Mouse (Mus musculus) Patski (cell line): ENCODE measurements around the gene Sall1. TPM values are rescaled to one million over a fixed set of nuclear protein-coding genes. Genes with fewer than 3 reads are reported as not detected.

Experiments
- ATAC-seq: fragments of 100-300 bp; one replicate; pipeline ENCODE4 v1.8.0; 2021
- CTCF ChIA-PET: fragments of 350-600 bp; sonication (Branson Sonifier 250); formaldehyde crosslinking; loops from one replicate; lab custom pipeline; 2022; ENCODE audit warnings: inconsistent platforms; lab: Charles Lee
- POLR2A ChIA-PET: fragments of 350-600 bp; sonication (Branson Sonifier 250); formaldehyde crosslinking; loops from one replicate; lab custom pipeline; 2022; ENCODE audit warnings: antibody characterized with exemption, inconsistent platforms; lab: Charles Lee
- DNase-seq: peaks from one replicate; pipeline ENCODE4 v3.0.0-alpha.2; 2011; ENCODE audit warnings: low read depth, low spot score
- H3K27me3 ChIP-seq: fragments of 371-371 bp; one replicate; pipeline ENCODE4 v1.5.1; 2021
- CTCF ChIP-seq: fragments of 100-300 bp; IDR thresholded peaks from one replicate; pipeline ENCODE4 v1.5.1; 2021
- in situ Hi-C: fragments of 300-500 bp; cut with MboI; formaldehyde crosslinking; loops from 3 replicates; pipeline ENCODE4 v1.11.1; 2018; ENCODE audit warnings: low pct_unique_long_range_greater_than_20kb, mixed read lengths
- polyA plus RNA-seq: library from polyadenylated mRNA; unstranded; gene quantifications from one replicate; pipeline ENCODE4 v1.2.3, GENCODE M21; 2021

The Sall1 gene
- polyA plus RNA-seq, 1 experiment from 2014 or later, result 31.7 TPM

GRCm38 (mm10) chr8:89016465-89017070, 27.4 kb downstream of the Sall1 start:
- ATAC-seq (no peak), DNase-seq (no peak)
- TF ChIP-seq CTCF, result no peak
- ChIA-PET CTCF (no interaction called here), POLR2A (no interaction called here)
- in situ Hi-C loops, result no loop called here
- no peaks in the 10 kb centered on the region for H3K27me3 ChIP-seq

DNA sequence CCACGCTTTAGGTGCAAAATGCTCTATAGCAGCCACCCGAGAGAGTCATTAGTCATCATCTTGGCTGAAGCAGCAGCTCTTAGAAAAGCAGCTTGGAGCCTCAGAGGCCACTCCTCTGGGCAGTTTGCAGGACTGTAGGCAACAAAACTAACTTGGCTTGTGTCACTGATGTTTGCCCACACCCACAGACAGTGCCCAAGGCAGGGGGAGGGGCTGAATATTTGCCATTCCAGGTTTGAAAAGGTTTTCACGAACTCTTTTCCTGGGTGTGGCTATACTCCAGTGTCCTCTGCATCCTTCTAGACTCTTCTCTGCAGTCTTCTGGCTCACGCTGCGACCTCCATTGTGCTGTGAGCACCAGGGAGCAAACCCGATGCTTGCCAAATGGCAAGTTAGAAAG, 28.4 kb downstream of the Sall1 start:
- DNase-seq, result no peak

GRCm38 (mm10) chr8:89012853-89013534, 31.0 kb downstream of the Sall1 start:
- no peak for TF ChIP-seq CTCF
- no peaks in the 10 kb centered on the region for H3K27me3 ChIP-seq
- POLR2A ChIA-PET, result no interaction called here
- CTCF ChIA-PET, result interaction anchor here (1.1 kb wide), 1 partner anchor 11 kb away, joined by 4 read pairs; no protein-coding TSS in a partner anchor
- ATAC-seq (peak; percentile 38), DNase-seq (no peak)
- in situ Hi-C loops, result no loop called here

More for the DNA sequence above, 28.4 kb downstream of the Sall1 start:
- peak; percentile 83 for ATAC-seq
- in situ Hi-C loops, result no loop called here
- ChIA-PET CTCF (no interaction called here), POLR2A (interaction anchor here (0.6 kb wide), 1 partner anchor 1777 kb away, joined by 3 read pairs; no protein-coding TSS in a partner anchor)
- no peak for TF ChIP-seq CTCF
- no peaks in the 10 kb centered on the region for H3K27me3 ChIP-seq

DNA sequence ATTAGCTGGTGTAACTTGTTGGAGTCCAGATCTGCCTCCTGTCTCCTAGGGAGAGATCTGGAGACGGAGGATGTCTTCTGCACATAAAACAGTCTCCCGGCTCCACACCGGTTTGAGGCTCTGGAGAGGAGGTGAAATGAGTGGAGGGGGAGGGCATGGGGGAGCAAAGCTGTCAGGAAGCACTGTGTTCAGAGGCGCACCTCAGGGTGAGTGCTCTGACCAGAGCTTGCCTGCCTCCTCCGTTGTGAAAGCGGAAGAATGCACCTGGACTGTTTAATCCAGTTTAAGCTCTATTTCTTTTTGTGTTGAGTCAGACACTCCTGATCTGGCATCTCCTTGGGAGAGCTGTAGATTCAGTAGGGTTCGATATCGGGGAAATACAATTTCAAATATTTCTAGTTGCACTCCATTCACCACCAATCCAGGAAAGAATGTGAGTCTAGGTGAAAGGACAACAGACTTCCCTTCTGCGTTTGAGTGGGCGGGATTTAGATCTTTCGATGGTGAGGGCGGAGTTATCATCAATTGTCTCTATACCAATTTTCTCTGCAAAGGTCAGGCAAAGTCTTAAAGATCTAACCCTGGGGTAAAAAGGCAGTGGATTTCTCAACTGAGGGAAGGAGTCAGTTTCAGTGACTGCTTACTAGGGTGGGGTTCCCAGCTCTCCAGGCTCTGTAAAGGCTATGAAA, 31.8 kb downstream of the Sall1 start:
- CTCF ChIA-PET, result interaction anchor here (1.0 to 1.1 kb wide), 2 partner anchors 10 to 12 kb away, joined by 3 to 4 read pairs; no protein-coding TSS in a partner anchor
- H3K27me3 ChIP-seq, result no peaks in the 10 kb centered on the region
- in situ Hi-C loops, result no loop called here
- no peak for ATAC-seq
- no peak for TF ChIP-seq CTCF
- POLR2A ChIA-PET, result no interaction called here
- no peak for DNase-seq

- POLR2A ChIA-PET, result interaction anchor here (1.0 kb wide), 1 partner anchor 12 kb away, joined by 3 read pairs; no protein-coding TSS in a partner anchor
- DNase-seq (no peak), ATAC-seq (no peak)
- in situ Hi-C loops, result no loop called here
- TF ChIP-seq CTCF, result no peak
- H3K27me3 ChIP-seq, result no peaks in the 10 kb centered on the region
- CTCF ChIA-PET, result interaction anchor here (1.3 kb wide), 1 partner anchor 18 kb away, joined by 4 read pairs; no protein-coding TSS in a partner anchor
Observed at GRCm38 (mm10) chr8:89008784-89009183, 35.2 kb downstream of the Sall1 start.

- ChIA-PET CTCF (interaction anchor here (1.3 kb wide), 1 partner anchor 29 kb away, joined by 3 read pairs; no protein-coding TSS in a partner anchor), POLR2A (no interaction called here)
- H3K27me3 ChIP-seq, result no peaks in the 10 kb centered on the region
- in situ Hi-C loops, result no loop called here
- ATAC-seq, result no peak
- no peak for TF ChIP-seq CTCF
- no peak for DNase-seq
Observed at GRCm38 (mm10) chr8:89007114-89007513, 36.8 kb downstream of the Sall1 start.

GRCm38 (mm10) chr8:89006426-89006825, 37.5 kb downstream of the Sall1 start:
- DNase-seq (no peak), ATAC-seq (no peak)
- H3K27me3 ChIP-seq, result no peaks in the 10 kb centered on the region
- ChIA-PET CTCF (no interaction called here), POLR2A (no interaction called here)
- TF ChIP-seq CTCF, result no peak
- in situ Hi-C loops, result no loop called here

DNA sequence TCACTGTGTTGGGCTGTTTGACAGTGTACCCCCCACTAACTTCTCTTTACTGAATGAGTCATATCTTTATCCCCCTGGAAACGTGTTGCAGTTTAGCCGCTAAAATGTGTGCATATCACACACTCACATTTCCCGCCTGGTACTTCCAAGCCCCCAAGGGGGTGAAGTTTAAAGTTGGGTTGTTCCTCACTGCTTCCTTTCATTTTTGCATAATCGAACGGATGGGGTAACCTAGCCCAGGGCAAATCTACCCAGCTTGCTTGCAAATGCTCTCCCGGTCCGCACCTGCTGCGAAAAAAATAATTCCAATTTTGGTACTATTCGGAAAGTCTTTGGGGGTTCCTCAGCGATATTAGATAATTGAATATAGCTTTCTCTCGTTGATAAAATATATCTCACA, 38.2 kb downstream of the Sall1 start:
- ChIA-PET POLR2A (no interaction called here), CTCF (no interaction called here)
- in situ Hi-C loops, result no loop called here
- no peak for TF ChIP-seq CTCF
- no peak for ATAC-seq
- no peaks in the 10 kb centered on the region for H3K27me3 ChIP-seq
- DNase-seq, result no peak

DNA sequence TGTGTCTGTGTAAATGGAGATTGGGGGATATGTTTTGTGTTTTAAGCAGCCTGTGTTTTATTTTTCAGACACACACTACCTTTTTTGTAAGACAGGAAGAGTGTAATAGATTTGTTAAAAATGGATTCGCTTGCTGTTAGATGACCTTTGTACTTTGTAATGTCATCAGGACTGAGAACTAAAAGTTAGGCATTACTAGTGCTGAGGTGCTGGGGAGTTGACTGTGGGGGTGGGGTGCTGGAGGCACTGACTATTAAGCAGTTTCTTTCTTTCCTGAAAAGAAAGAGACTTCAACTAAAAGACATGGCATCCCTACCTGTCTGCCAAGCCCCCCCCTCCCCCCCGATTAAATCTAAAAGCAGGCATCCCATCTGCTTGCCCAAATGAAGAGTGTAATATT, 39.9 kb downstream of the Sall1 start:
- H3K27me3 ChIP-seq, result no peaks in the 10 kb centered on the region
- no peak for TF ChIP-seq CTCF
- in situ Hi-C loops, result no loop called here
- no peak for DNase-seq
- ChIA-PET CTCF (no interaction called here), POLR2A (no interaction called here)
- no peak for ATAC-seq

DNA sequence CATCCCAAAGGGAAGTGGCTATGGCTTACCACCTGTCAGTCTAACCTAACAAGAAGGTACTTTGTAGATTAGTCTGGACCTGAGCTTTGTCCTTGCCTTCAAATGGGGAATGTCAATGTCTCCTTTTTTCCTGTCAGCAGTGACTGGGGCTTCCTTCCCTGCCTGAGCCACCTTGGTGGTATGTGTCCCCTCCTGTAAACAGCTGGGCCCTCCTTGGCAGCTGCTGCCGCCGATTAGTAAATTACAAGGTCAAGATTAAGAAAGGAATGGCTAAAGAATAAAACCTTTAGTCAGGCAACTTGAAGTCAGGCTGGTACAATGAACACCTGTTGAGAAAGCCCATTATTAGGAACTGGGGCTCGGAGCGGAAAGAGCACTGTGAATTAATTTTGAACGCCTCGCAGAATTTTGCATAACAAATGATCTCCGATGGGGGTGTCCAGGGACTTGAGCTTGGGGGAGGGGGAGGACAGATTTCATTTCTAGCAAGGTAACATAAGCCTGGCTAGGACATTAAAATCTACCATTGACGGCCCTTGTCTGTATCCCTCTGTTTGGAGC, 40.5 kb downstream of the Sall1 start:
- DNase-seq (no peak), ATAC-seq (no peak)
- in situ Hi-C loops, result no loop called here
- TF ChIP-seq CTCF, result no peak
- CTCF ChIA-PET, result no interaction called here
- POLR2A ChIA-PET, result no interaction called here
- no peaks in the 10 kb centered on the region for H3K27me3 ChIP-seq

DNA sequence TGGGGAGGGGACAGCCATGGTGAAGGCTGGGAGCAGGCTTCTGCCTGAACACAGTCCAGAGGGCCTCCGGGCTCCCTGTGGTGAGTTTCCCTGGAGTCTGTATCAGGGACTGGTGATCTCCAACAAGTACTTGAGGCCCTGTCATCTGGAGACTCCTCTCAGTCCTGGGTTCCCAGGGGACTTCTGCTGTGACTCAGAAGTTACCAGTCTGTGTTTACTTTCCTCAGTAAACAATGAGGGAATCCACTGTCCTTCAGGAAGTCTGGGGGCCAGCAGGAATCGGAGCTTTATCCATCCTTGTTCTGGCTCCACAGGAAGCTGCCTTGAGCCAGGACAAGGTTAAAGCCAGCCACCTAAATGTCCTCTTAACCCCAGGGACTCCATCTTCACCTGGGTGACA, 41.8 kb downstream of the Sall1 start:
- TF ChIP-seq CTCF, result no peak
- ATAC-seq (no peak), DNase-seq (no peak)
- POLR2A ChIA-PET, result no interaction called here
- no peaks in the 10 kb centered on the region for H3K27me3 ChIP-seq
- CTCF ChIA-PET, result interaction anchor here (1.3 to 1.5 kb wide), 2 partner anchors 10 kb away, joined by 3 read pairs; no protein-coding TSS in a partner anchor
- in situ Hi-C loops, result no loop called here
